Mouse (Mus musculus): ENCODE results near the gene Ptgdr2. TPM values are rescaled to one million over a fixed set of nuclear protein-coding genes. Genes with fewer than 3 reads are reported as not detected.

The Ptgdr2 gene
- polyA plus RNA-seq, 1 experiment = 1.0 TPM

GRCm38 (mm10) chr19:10921058-10921457 is 15.9 kb upstream of the Ptgdr2 start:
- Histone ChIP-seq H3K27me3 (ENCODE audit: control insufficient read depth, insufficient read depth, low read length) (peaks cover 2% of the 10 kb centered on the region; the same call in 1 of the 2 replicates), H3K4me1 (replicated peaks; ENCODE audit: control insufficient read depth, insufficient read depth, low read length) (no peaks in the 10 kb centered on the region), H3K4me3 (ENCODE audit: control insufficient read depth, insufficient read depth, low read length) (no peak overlapping the region), H3K27ac (ENCODE audit: control insufficient read depth, insufficient read depth, low read length) (no peak overlapping the region), H3K36me3 (ENCODE audit: control insufficient read depth, insufficient read depth, low read length) (no peaks in the 10 kb centered on the region)
- TF ChIP-seq CTCF (IDR thresholded peaks at IDR 0.05; ENCODE audit: borderline replicate concordance, control insufficient read depth, extremely low read depth, insufficient read depth, low read length, poor library complexity) (no peak), POLR2A (IDR thresholded peaks at IDR 0.05; ENCODE audit: control insufficient read depth, extremely low read depth, insufficient read depth, low read length, poor library complexity) (no peak)
- WGBS = 81% methylated on average over 3 of the region's 3 CpGs
- no peak for DNase-seq

GRCm38 (mm10) chr19:10924220-10924619 is 12.7 kb upstream of the Ptgdr2 start:
- WGBS = 85% methylated on average over 4 of the region's 4 CpGs

GRCm38 (mm10) chr19:10926123-10926621 is 10.8 kb upstream of the Ptgdr2 start:
- no peak overlapping the region for H3K27ac ChIP-seq (ENCODE audit: control insufficient read depth, insufficient read depth, low read length)
- DNase-seq = no peak
- TF ChIP-seq CTCF (IDR thresholded peaks at IDR 0.05; ENCODE audit: borderline replicate concordance, control insufficient read depth, extremely low read depth, insufficient read depth, low read length, poor library complexity) (no peak), POLR2A (IDR thresholded peaks at IDR 0.05; ENCODE audit: control insufficient read depth, extremely low read depth, insufficient read depth, low read length, poor library complexity) (no peak)
- H3K27me3 ChIP-seq (ENCODE audit: control insufficient read depth, insufficient read depth, low read length) = no peaks in the 10 kb centered on the region
- 89% methylated on average over 6 of the region's 6 CpGs for WGBS
- H3K4me3 ChIP-seq (ENCODE audit: control insufficient read depth, insufficient read depth, low read length) = no peak overlapping the region
- H3K4me1 ChIP-seq (replicated peaks; ENCODE audit: control insufficient read depth, insufficient read depth, low read length) = no peaks in the 10 kb centered on the region
- H3K36me3 ChIP-seq (ENCODE audit: control insufficient read depth, insufficient read depth, low read length) = no peaks in the 10 kb centered on the region

More at GRCm38 (mm10) chr19:10924220-10924619, 12.7 kb upstream of the Ptgdr2 start:
- H3K27ac ChIP-seq (ENCODE audit: control insufficient read depth, insufficient read depth, low read length) = no peak overlapping the region
- DNase-seq = no peak
- no peak for TF ChIP-seq CTCF (IDR thresholded peaks at IDR 0.05; ENCODE audit: borderline replicate concordance, control insufficient read depth, extremely low read depth, insufficient read depth, low read length, poor library complexity)
- no peak for TF ChIP-seq POLR2A (IDR thresholded peaks at IDR 0.05; ENCODE audit: control insufficient read depth, extremely low read depth, insufficient read depth, low read length, poor library complexity)
- H3K4me1 ChIP-seq (replicated peaks; ENCODE audit: control insufficient read depth, insufficient read depth, low read length) = no peaks in the 10 kb centered on the region
- no peaks in the 10 kb centered on the region for H3K27me3 ChIP-seq (ENCODE audit: control insufficient read depth, insufficient read depth, low read length)
- H3K36me3 ChIP-seq (ENCODE audit: control insufficient read depth, insufficient read depth, low read length) = no peaks in the 10 kb centered on the region
- no peak overlapping the region for H3K4me3 ChIP-seq (ENCODE audit: control insufficient read depth, insufficient read depth, low read length)

- Histone ChIP-seq H3K4me3 (ENCODE audit: control insufficient read depth, insufficient read depth, low read length) (no peak overlapping the region), H3K36me3 (ENCODE audit: control insufficient read depth, insufficient read depth, low read length) (no peaks in the 10 kb centered on the region), H3K4me1 (replicated peaks; ENCODE audit: control insufficient read depth, insufficient read depth, low read length) (no peaks in the 10 kb centered on the region), H3K27ac (ENCODE audit: control insufficient read depth, insufficient read depth, low read length) (no peak overlapping the region), H3K27me3 (ENCODE audit: control insufficient read depth, insufficient read depth, low read length) (no peaks in the 10 kb centered on the region)
- no peak for DNase-seq
- TF ChIP-seq CTCF (IDR thresholded peaks at IDR 0.05; ENCODE audit: borderline replicate concordance, control insufficient read depth, extremely low read depth, insufficient read depth, low read length, poor library complexity) (no peak), POLR2A (IDR thresholded peaks at IDR 0.05; ENCODE audit: control insufficient read depth, extremely low read depth, insufficient read depth, low read length, poor library complexity) (no peak)
- 86% methylated on average over 4 of the region's 4 CpGs for WGBS
Measured at GRCm38 (mm10) chr19:10926666-10927065, 10.3 kb upstream of the Ptgdr2 start.

- Histone ChIP-seq H3K4me3 (ENCODE audit: control insufficient read depth, insufficient read depth, low read length) (no peak overlapping the region), H3K4me1 (replicated peaks; ENCODE audit: control insufficient read depth, insufficient read depth, low read length) (no peaks in the 10 kb centered on the region), H3K27ac (ENCODE audit: control insufficient read depth, insufficient read depth, low read length) (no peak overlapping the region), H3K27me3 (ENCODE audit: control insufficient read depth, insufficient read depth, low read length) (no peaks in the 10 kb centered on the region), H3K36me3 (ENCODE audit: control insufficient read depth, insufficient read depth, low read length) (no peaks in the 10 kb centered on the region)
- no peak for DNase-seq
- no peak for TF ChIP-seq CTCF (IDR thresholded peaks at IDR 0.05; ENCODE audit: borderline replicate concordance, control insufficient read depth, extremely low read depth, insufficient read depth, low read length, poor library complexity)
- no peak for TF ChIP-seq POLR2A (IDR thresholded peaks at IDR 0.05; ENCODE audit: control insufficient read depth, extremely low read depth, insufficient read depth, low read length, poor library complexity)
- 46% methylated on average over 2 of the region's 2 CpGs for WGBS
Measured at GRCm38 (mm10) chr19:10930641-10931040, 6.3 kb upstream of the Ptgdr2 start.

GRCm38 (mm10) chr19:10935029-10935428 is 1.9 kb upstream of the Ptgdr2 start:
- H3K27ac ChIP-seq (ENCODE audit: control insufficient read depth, insufficient read depth, low read length) = no peak overlapping the region
- 0 out of 2 replicates have a peak, but pooled peaks cover under 1% of the 10 kb centered on the region for H3K4me1 ChIP-seq (replicated peaks; ENCODE audit: control insufficient read depth, insufficient read depth, low read length)
- H3K36me3 ChIP-seq (ENCODE audit: control insufficient read depth, insufficient read depth, low read length) = no peaks in the 10 kb centered on the region
- no peak for DNase-seq
- WGBS = 60% methylated on average over 5 of the region's 5 CpGs
- H3K27me3 ChIP-seq (ENCODE audit: control insufficient read depth, insufficient read depth, low read length) = no peaks in the 10 kb centered on the region
- TF ChIP-seq POLR2A (IDR thresholded peaks at IDR 0.05; ENCODE audit: control insufficient read depth, extremely low read depth, insufficient read depth, low read length, poor library complexity) = no peak
- TF ChIP-seq CTCF (IDR thresholded peaks at IDR 0.05; ENCODE audit: borderline replicate concordance, control insufficient read depth, extremely low read depth, insufficient read depth, low read length, poor library complexity) = no peak
- H3K4me3 ChIP-seq (ENCODE audit: control insufficient read depth, insufficient read depth, low read length) = no peak overlapping the region

GRCm38 (mm10) chr19:10936077-10936476 is 883 bp upstream of the Ptgdr2 start:
- Histone ChIP-seq H3K4me1 (replicated peaks; ENCODE audit: control insufficient read depth, insufficient read depth, low read length) (0 out of 2 replicates have a peak, but pooled peaks cover 7% of the 10 kb centered on the region), H3K27me3 (ENCODE audit: control insufficient read depth, insufficient read depth, low read length) (no peaks in the 10 kb centered on the region), H3K27ac (ENCODE audit: control insufficient read depth, insufficient read depth, low read length) (no peak overlapping the region), H3K36me3 (ENCODE audit: control insufficient read depth, insufficient read depth, low read length) (no peaks in the 10 kb centered on the region), H3K4me3 (ENCODE audit: control insufficient read depth, insufficient read depth, low read length) (no peak overlapping the region)
- no peak for TF ChIP-seq POLR2A (IDR thresholded peaks at IDR 0.05; ENCODE audit: control insufficient read depth, extremely low read depth, insufficient read depth, low read length, poor library complexity)
- no peak for TF ChIP-seq CTCF (IDR thresholded peaks at IDR 0.05; ENCODE audit: borderline replicate concordance, control insufficient read depth, extremely low read depth, insufficient read depth, low read length, poor library complexity)
- no peak for DNase-seq
- WGBS = 97% methylated on average over 5 of the region's 5 CpGs
